Mouse (Mus musculus): Measurements from ENCODE around the gene Ccl1. TPM values are rescaled to one million over a fixed set of nuclear protein-coding genes. Genes with fewer than 3 reads are reported as not detected.
A peak's percentile ranks its signal among the peaks of the same experiment; 100 is the strongest.

Ccl1 gene
- total and polyA plus RNA-seq, 3 experiments: 95.3 to 153 (median 133) TPM

DNA sequence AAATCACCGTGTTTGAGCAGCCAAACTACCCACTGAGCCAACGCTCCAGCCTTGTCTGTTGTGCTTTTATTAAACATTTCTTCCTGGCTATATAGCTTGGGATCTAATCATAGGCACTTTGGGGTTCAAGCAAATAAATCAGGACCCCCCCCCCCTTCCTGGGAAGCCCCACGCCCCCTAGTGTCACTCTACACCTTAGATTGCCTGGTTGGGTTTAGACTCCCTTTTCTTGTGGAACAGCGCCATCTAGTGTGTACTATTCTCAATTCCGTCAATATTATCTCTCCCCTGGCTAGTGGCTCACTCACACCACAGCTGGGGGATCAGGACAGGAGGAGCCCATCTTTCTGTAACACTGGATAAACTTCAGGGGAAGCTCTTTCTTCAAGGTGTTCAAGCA, 127.8 kb downstream of the Ccl1 start:
- H3K4me1 ChIP-seq (ENCODE audit: control insufficient read depth in 1 of 2, insufficient read depth in 2 of 2): peaks cover 8 to 75% of the 10 kb centered on the region in 2 experiments
- H3K36me3 ChIP-seq (replicated peaks in 1 of 2; ENCODE audit: control insufficient read depth in 1 of 2, insufficient read depth in 1 of 2, low read length in 1 of 2): peaks cover 0 to 1% of the 10 kb centered on the region in 2 experiments
- no peak overlapping the region for H3K4me2 ChIP-seq (ENCODE audit: insufficient read depth, low read depth, poor library complexity, severe bottlenecking)
- TF ChIP-seq MAZ (IDR thresholded peaks at IDR 0.05; ENCODE audit: low read depth, low read length) (peak; percentile 91), USF1 (IDR thresholded peaks at IDR 0.05; ENCODE audit: low read depth, low read length) (no peak), ELF1 (IDR thresholded peaks at IDR 0.05; ENCODE audit: low read depth, low read length) (0 out of 2 replicates have a peak, but pooled peaks have one; percentile 15), UBTF (IDR thresholded peaks at IDR 0.05; ENCODE audit: low read depth, low read length) (no peak), ZC3H11A (IDR thresholded peaks at IDR 0.05; ENCODE audit: low read depth, low read length) (peak; percentile 64), MEF2A (IDR thresholded peaks at IDR 0.05; ENCODE audit: borderline replicate concordance, low read depth, low read length) (peak; percentile 25; the same call in 1 of the 2 replicates), SMC3 (IDR thresholded peaks at IDR 0.05; ENCODE audit: low read depth, low read length) (peak; percentile 89), CTCF (conservative IDR thresholded peaks at IDR 0.05 in 1 of 2, IDR thresholded peaks at IDR 0.05 in 1 of 2; ENCODE audit: low read depth in 2 of 2, low read length in 2 of 2) (peak; percentile 64 to 99), IRF4 (IDR thresholded peaks at IDR 0.05; ENCODE audit: low read depth, low read length) (peak; percentile 38; the same call in 1 of the 2 replicates), CHD2 (IDR thresholded peaks at IDR 0.05; ENCODE audit: low read length) (no peak), TCF12 (IDR thresholded peaks at IDR 0.05; ENCODE audit: low read depth, low read length) (0 out of 2 replicates have a peak, but pooled peaks have one; percentile 23), RAD21 (IDR thresholded peaks at IDR 0.05; ENCODE audit: low read depth, low read length) (peak; percentile 90), NELFE (IDR thresholded peaks at IDR 0.05; ENCODE audit: low read depth, low read length) (peak; percentile 42; the same call in 1 of the 2 replicates)
- no peak overlapping the region for H3K27ac ChIP-seq (ENCODE audit: insufficient read depth, low read depth)
- H3K27me3 ChIP-seq (replicated peaks): no peaks in the 10 kb centered on the region
- no peaks in the 10 kb centered on the region for H3K9me3 ChIP-seq (replicated peaks; ENCODE audit: low read length)
- no peak overlapping the region for H3K9ac ChIP-seq (ENCODE audit: insufficient read depth, low read depth)
- dilution Hi-C loops (cut with MboI; ENCODE audit: extremely low pct_ligation_motif_present, extremely low pct_unique_long_range_greater_than_20kb, low sequenced_read_pairs) (no loop called here), in situ Hi-C loops (cut with MboI; ENCODE audit: low pct_ligation_motif_present, low pct_unique_long_range_greater_than_20kb, low sequenced_read_pairs) (loop anchor here (5.0 to 25.0 kb wide), 3 partner anchors 103 to 540 kb away; no protein-coding TSS in a partner anchor)
- DNase-seq (ENCODE audit: extremely low read depth): peak; percentile 85
- H3K4me3 ChIP-seq (replicated peaks in 1 of 3; ENCODE audit: low read depth in 2 of 3, low read length in 2 of 3, poor library complexity in 1 of 3): no peak overlapping the region
- no peaks in the 10 kb centered on the region for H3K79me2 ChIP-seq (replicated peaks; ENCODE audit: control insufficient read depth, extremely low read depth, insufficient read depth, poor library complexity, severe bottlenecking)

DNA sequence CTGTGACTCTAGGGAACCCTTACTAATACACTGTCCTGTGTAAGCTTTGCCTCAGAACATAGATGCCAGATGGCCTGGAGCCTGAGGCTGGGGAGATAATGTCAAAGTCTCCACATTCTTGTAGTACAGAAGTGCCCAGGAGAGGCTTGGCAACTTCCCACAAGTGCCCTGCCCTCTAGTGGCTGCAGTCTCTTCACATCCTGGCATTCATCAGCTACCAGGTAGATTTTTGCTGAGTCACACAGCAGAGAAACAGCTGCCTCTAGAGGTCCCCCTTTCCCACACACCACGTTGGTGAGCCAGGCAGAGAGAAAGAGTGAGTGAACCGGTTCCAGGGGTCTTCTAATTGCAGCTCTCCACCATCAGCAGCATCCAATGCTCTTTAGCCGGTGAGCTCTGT, 130.7 kb downstream of the Ccl1 start:
- in situ Hi-C loops (cut with MboI; ENCODE audit: low pct_ligation_motif_present, low pct_unique_long_range_greater_than_20kb, low sequenced_read_pairs): loop anchor here (5.0 to 25.0 kb wide), 3 partner anchors 100 to 537 kb away; no protein-coding TSS in a partner anchor
- TF ChIP-seq USF1 (IDR thresholded peaks at IDR 0.05; ENCODE audit: low read depth, low read length) (no peak), ELF1 (IDR thresholded peaks at IDR 0.05; ENCODE audit: low read depth, low read length) (peak; percentile 55; the same call in 1 of the 2 replicates), BHLHE40 (IDR thresholded peaks at IDR 0.05; ENCODE audit: low read depth, low read length) (no peak), PAX5 (IDR thresholded peaks at IDR 0.05; ENCODE audit: low read length) (no peak), E2F4 (IDR thresholded peaks at IDR 0.05; ENCODE audit: insufficient replicate concordance, low read depth, low read length) (no peak), IRF4 (IDR thresholded peaks at IDR 0.05; ENCODE audit: low read depth, low read length) (peak; percentile 75; the same call in 1 of the 2 replicates), NELFE (IDR thresholded peaks at IDR 0.05; ENCODE audit: low read depth, low read length) (peak; percentile 70; the same call in 1 of the 2 replicates), USF2 (conservative IDR thresholded peaks at IDR 0.05; ENCODE audit: low read depth, low read length) (no peak), ZKSCAN1 (IDR thresholded peaks at IDR 0.05; ENCODE audit: borderline replicate concordance, low read depth, low read length) (no peak), POLR2A (IDR thresholded peaks at IDR 0.05; ENCODE audit: low read depth, low read length) (no peak), ZMIZ1 (IDR thresholded peaks at IDR 0.05; ENCODE audit: low read depth, low read length) (no peak), RAD21 (IDR thresholded peaks at IDR 0.05; ENCODE audit: low read depth, low read length) (peak; percentile 79), CHD1 (IDR thresholded peaks at IDR 0.05; ENCODE audit: low read depth, low read length) (no peak), MYC (IDR thresholded peaks at IDR 0.05; ENCODE audit: low read depth, low read length) (peak; percentile 84), MAFK (IDR thresholded peaks at IDR 0.05; ENCODE audit: insufficient replicate concordance, low read length) (peak; percentile 100), TCF12 (IDR thresholded peaks at IDR 0.05; ENCODE audit: low read depth, low read length) (peak; percentile 57; the same call in 1 of the 2 replicates), POLR2AphosphoS2 (IDR thresholded peaks at IDR 0.05; ENCODE audit: low read depth, low read length) (no peak), SMC3 (IDR thresholded peaks at IDR 0.05; ENCODE audit: low read depth, low read length) (peak; percentile 94), ZC3H11A (IDR thresholded peaks at IDR 0.05; ENCODE audit: low read depth, low read length) (no peak; the same call in 1 of the 2 replicates), EP300 (IDR thresholded peaks at IDR 0.05; ENCODE audit: low read length) (no peak), MAX (IDR thresholded peaks at IDR 0.05; ENCODE audit: low read length) (peak; percentile 62; the same call in 1 of the 2 replicates), JUN (IDR thresholded peaks at IDR 0.05; ENCODE audit: insufficient read depth, low read depth, low read length) (no peak), MXI1 (IDR thresholded peaks at IDR 0.05; ENCODE audit: low read depth, low read length) (no peak), ETS1 (conservative IDR thresholded peaks at IDR 0.05; ENCODE audit: low read depth, low read length) (no peak), GABPA (IDR thresholded peaks at IDR 0.05; ENCODE audit: insufficient replicate concordance, low read depth, low read length) (peak; percentile 96), CHD2 (IDR thresholded peaks at IDR 0.05; ENCODE audit: low read length) (no peak; the same call in 1 of the 2 replicates)

More for the DNA sequence above, 130.7 kb downstream of the Ccl1 start:
- H3K9ac ChIP-seq (ENCODE audit: insufficient read depth, low read depth): no peak overlapping the region
- H3K27me3 ChIP-seq (replicated peaks): no peaks in the 10 kb centered on the region
- H3K4me1 ChIP-seq (ENCODE audit: control insufficient read depth in 1 of 2, insufficient read depth in 2 of 2): peaks cover 4 to 49% of the 10 kb centered on the region in 2 experiments; a peak in 2 of 4 replicates
- peak overlapping the region in 1 of 3 experiments; percentile 51 for H3K4me3 ChIP-seq (replicated peaks in 1 of 3; ENCODE audit: low read depth in 2 of 3, low read length in 2 of 3, poor library complexity in 1 of 3)
- peak; percentile 96 for DNase-seq (ENCODE audit: extremely low read depth)
- dilution Hi-C loops (cut with MboI; ENCODE audit: extremely low pct_ligation_motif_present, extremely low pct_unique_long_range_greater_than_20kb, low sequenced_read_pairs): no loop called here
- H3K9me3 ChIP-seq (replicated peaks; ENCODE audit: low read length): peaks cover 2% of the 10 kb centered on the region
- H3K36me3 ChIP-seq (replicated peaks in 1 of 2; ENCODE audit: control insufficient read depth in 1 of 2, insufficient read depth in 1 of 2, low read length in 1 of 2): peaks cover 0 to 1% of the 10 kb centered on the region in 2 experiments
- peak overlapping the region; percentile 41; the same call in 1 of the 2 replicates for H3K4me2 ChIP-seq (ENCODE audit: insufficient read depth, low read depth, poor library complexity, severe bottlenecking)
- no peaks in the 10 kb centered on the region for H3K79me2 ChIP-seq (replicated peaks; ENCODE audit: control insufficient read depth, extremely low read depth, insufficient read depth, poor library complexity, severe bottlenecking)
- no peak overlapping the region for H3K27ac ChIP-seq (ENCODE audit: insufficient read depth, low read depth)

Data from CH12.LX (cell line).